Mouse (Mus musculus): Measurements from ENCODE around the gene Padi6. TPM values are rescaled to one million over a fixed set of nuclear protein-coding genes. Genes with fewer than 3 reads are reported as not detected.

The Padi6 gene
- polyA plus RNA-seq, 1 experiment from 2014 or later: not detected

GRCm38 (mm10) chr4:140695146-140695545, 47.3 kb downstream of the Padi6 start:
- 77% methylated on average over 7 of the region's 7 CpGs for WGBS

DNA sequence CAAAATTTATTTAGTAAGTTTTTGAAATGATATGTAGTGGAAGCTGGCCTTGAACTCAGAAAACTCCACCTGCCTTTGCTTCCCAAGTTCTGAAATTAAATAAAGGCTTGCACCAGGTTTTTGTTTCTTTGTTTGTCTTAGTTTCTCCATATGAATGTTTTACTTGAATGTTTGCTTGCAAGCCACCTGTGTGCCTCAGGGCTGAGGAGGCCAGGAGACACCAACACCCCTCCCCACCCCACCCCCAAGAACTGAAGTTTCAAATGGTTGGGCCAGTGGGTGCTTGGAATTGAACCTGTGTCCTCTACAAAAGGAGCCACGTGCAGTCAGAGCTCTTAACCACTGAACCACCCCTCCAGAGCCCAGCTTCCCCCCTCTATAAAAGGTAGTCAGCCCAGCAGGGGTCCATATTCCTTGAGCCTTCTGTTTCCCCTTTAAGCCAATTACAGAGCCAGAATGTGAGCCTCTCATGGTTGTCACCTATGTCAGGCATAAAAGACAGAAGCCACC, 47.8 kb downstream of the Padi6 start:
- H3K9ac ChIP-seq (ENCODE audit: low read depth, low read length): no peak overlapping the region
- no peaks in the 10 kb centered on the region for H3K9me3 ChIP-seq (ENCODE audit: control insufficient read depth)
- WGBS: 52% methylated on average over 1 of the region's 1 CpGs
- H3K4me1 ChIP-seq (replicated peaks; ENCODE audit: control insufficient read depth, insufficient read depth, low read length): no peaks in the 10 kb centered on the region
- H3K4me2 ChIP-seq (replicated peaks; ENCODE audit: low read depth): no peak overlapping the region
- H3K36me3 ChIP-seq (ENCODE audit: control insufficient read depth, insufficient read depth): no peaks in the 10 kb centered on the region
- no peaks in the 10 kb centered on the region; the same call in 1 of the 2 replicates for H3K27me3 ChIP-seq (replicated peaks; ENCODE audit: control insufficient read depth, insufficient read depth, low read length)
- ATAC-seq: no peak
- H3K27ac ChIP-seq (ENCODE audit: low read depth, low read length): no peak overlapping the region
- TF ChIP-seq CTCF (IDR thresholded peaks at IDR 0.05; ENCODE audit: low read depth): no peak
- no peak overlapping the region for H3K4me3 ChIP-seq (ENCODE audit: low read depth, low read length)

More at GRCm38 (mm10) chr4:140695146-140695545, 47.3 kb downstream of the Padi6 start:
- no peaks in the 10 kb centered on the region; the same call in 1 of the 2 replicates for H3K27me3 ChIP-seq (replicated peaks; ENCODE audit: control insufficient read depth, insufficient read depth, low read length)
- ATAC-seq: no peak
- H3K9me3 ChIP-seq (ENCODE audit: control insufficient read depth): no peaks in the 10 kb centered on the region
- no peak for TF ChIP-seq CTCF (IDR thresholded peaks at IDR 0.05; ENCODE audit: low read depth)
- no peaks in the 10 kb centered on the region for H3K36me3 ChIP-seq (ENCODE audit: control insufficient read depth, insufficient read depth)
- H3K4me1 ChIP-seq (replicated peaks; ENCODE audit: control insufficient read depth, insufficient read depth, low read length): no peaks in the 10 kb centered on the region
- H3K27ac ChIP-seq (ENCODE audit: low read depth, low read length): no peak overlapping the region
- H3K9ac ChIP-seq (ENCODE audit: low read depth, low read length): no peak overlapping the region
- no peak overlapping the region for H3K4me3 ChIP-seq (ENCODE audit: low read depth, low read length)
- H3K4me2 ChIP-seq (replicated peaks; ENCODE audit: low read depth): no peak overlapping the region

GRCm38 (mm10) chr4:140693513-140693912, 48.9 kb downstream of the Padi6 start:
- Histone ChIP-seq H3K27ac (ENCODE audit: low read depth, low read length) (no peak overlapping the region), H3K27me3 (replicated peaks; ENCODE audit: control insufficient read depth, insufficient read depth, low read length) (no peaks in the 10 kb centered on the region; the same call in 1 of the 2 replicates), H3K4me3 (ENCODE audit: low read depth, low read length) (no peak overlapping the region), H3K9ac (ENCODE audit: low read depth, low read length) (no peak overlapping the region), H3K36me3 (ENCODE audit: control insufficient read depth, insufficient read depth) (no peaks in the 10 kb centered on the region), H3K4me2 (replicated peaks; ENCODE audit: low read depth) (no peak overlapping the region), H3K4me1 (replicated peaks; ENCODE audit: control insufficient read depth, insufficient read depth, low read length) (no peaks in the 10 kb centered on the region), H3K9me3 (ENCODE audit: control insufficient read depth) (no peaks in the 10 kb centered on the region)
- TF ChIP-seq CTCF (IDR thresholded peaks at IDR 0.05; ENCODE audit: low read depth): no peak
- no peak for ATAC-seq
- 66% methylated on average over 4 of the region's 4 CpGs for WGBS

GRCm38 (mm10) chr4:140691481-140691880, 51.0 kb downstream of the Padi6 start:
- no peak overlapping the region for H3K4me2 ChIP-seq (replicated peaks; ENCODE audit: low read depth)
- WGBS: 76% methylated on average over 7 of the region's 7 CpGs
- no peak for ATAC-seq
- H3K9ac ChIP-seq (ENCODE audit: low read depth, low read length): no peak overlapping the region
- H3K36me3 ChIP-seq (ENCODE audit: control insufficient read depth, insufficient read depth): no peaks in the 10 kb centered on the region
- H3K4me1 ChIP-seq (replicated peaks; ENCODE audit: control insufficient read depth, insufficient read depth, low read length): no peaks in the 10 kb centered on the region
- no peak overlapping the region for H3K4me3 ChIP-seq (ENCODE audit: low read depth, low read length)
- no peaks in the 10 kb centered on the region; the same call in 1 of the 2 replicates for H3K27me3 ChIP-seq (replicated peaks; ENCODE audit: control insufficient read depth, insufficient read depth, low read length)
- no peak for TF ChIP-seq CTCF (IDR thresholded peaks at IDR 0.05; ENCODE audit: low read depth)
- H3K27ac ChIP-seq (ENCODE audit: low read depth, low read length): no peak overlapping the region
- no peaks in the 10 kb centered on the region for H3K9me3 ChIP-seq (ENCODE audit: control insufficient read depth)

DNA sequence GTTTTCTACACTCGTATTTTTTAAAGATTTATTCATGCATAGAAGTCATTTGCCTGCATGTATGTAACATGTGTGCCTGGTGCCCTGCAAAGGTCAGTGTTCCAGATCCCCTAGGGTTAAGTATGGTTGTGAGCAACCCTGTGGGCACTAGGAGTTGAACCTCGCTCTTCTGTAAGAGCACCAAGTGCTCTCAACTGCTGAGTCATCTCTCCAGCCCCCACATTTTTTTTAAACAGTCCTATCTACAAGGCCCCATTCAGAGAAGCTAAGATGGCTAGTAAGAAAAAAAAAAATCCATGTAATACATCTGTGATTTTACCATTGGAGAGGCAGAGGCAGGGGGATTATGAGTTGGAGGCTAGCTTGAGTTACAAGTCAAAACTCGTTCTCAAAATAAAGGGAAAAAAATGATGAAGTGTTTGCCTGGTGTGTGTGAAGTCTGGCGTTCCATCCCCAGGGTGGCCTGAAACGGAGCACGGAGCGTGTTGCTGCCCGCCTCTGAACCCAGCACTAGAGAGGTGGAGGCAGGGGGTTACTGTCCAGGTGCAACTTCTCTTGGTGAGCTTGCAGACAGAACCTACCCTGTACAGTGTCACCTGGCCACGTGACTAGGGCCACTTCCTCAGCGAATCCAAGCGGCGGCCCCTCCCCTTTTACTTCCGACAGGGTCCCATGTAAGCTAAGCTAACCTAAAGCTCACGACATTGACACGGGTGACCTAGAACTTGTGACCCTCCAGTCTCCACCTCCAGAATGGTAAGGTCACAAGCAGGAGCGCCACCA, 52.4 kb downstream of the Padi6 start:
- Histone ChIP-seq H3K27ac (ENCODE audit: low read depth, low read length) (no peak overlapping the region), H3K4me3 (ENCODE audit: low read depth, low read length) (no peak overlapping the region), H3K4me1 (replicated peaks; ENCODE audit: control insufficient read depth, insufficient read depth, low read length) (no peaks in the 10 kb centered on the region), H3K4me2 (replicated peaks; ENCODE audit: low read depth) (no peak overlapping the region), H3K9ac (ENCODE audit: low read depth, low read length) (no peak overlapping the region), H3K9me3 (ENCODE audit: control insufficient read depth) (no peaks in the 10 kb centered on the region), H3K36me3 (ENCODE audit: control insufficient read depth, insufficient read depth) (no peaks in the 10 kb centered on the region), H3K27me3 (replicated peaks; ENCODE audit: control insufficient read depth, insufficient read depth, low read length) (no peaks in the 10 kb centered on the region; the same call in 1 of the 2 replicates)
- TF ChIP-seq CTCF (IDR thresholded peaks at IDR 0.05; ENCODE audit: low read depth): no peak
- ATAC-seq: no peak
- 68% methylated on average over 16 of the region's 16 CpGs for WGBS

GRCm38 (mm10) chr4:140688826-140689425, 53.5 kb downstream of the Padi6 start:
- H3K4me2 ChIP-seq (replicated peaks; ENCODE audit: low read depth): no peak overlapping the region
- ATAC-seq: no peak
- no peak overlapping the region for H3K9ac ChIP-seq (ENCODE audit: low read depth, low read length)
- H3K27me3 ChIP-seq (replicated peaks; ENCODE audit: control insufficient read depth, insufficient read depth, low read length): no peaks in the 10 kb centered on the region; the same call in 1 of the 2 replicates
- no peak overlapping the region for H3K4me3 ChIP-seq (ENCODE audit: low read depth, low read length)
- no peak overlapping the region for H3K27ac ChIP-seq (ENCODE audit: low read depth, low read length)
- H3K36me3 ChIP-seq (ENCODE audit: control insufficient read depth, insufficient read depth): no peaks in the 10 kb centered on the region
- TF ChIP-seq CTCF (IDR thresholded peaks at IDR 0.05; ENCODE audit: low read depth): no peak
- no peaks in the 10 kb centered on the region for H3K9me3 ChIP-seq (ENCODE audit: control insufficient read depth)
- 79% methylated on average over 5 of the region's 5 CpGs for WGBS
- H3K4me1 ChIP-seq (replicated peaks; ENCODE audit: control insufficient read depth, insufficient read depth, low read length): no peaks in the 10 kb centered on the region

Data from intestine, postnatal 0 days (tissue).